Mouse (Mus musculus) bone marrow macrophage, adult 2 months (primary cell): ENCODE measurements around the gene Gp1bb.

ENCODE experiments used
- CTCF ChIP-seq: IDR thresholded peaks from 2 replicates; pipeline ENCODE4 v1.5.1; 2012; ENCODE audit warnings: low read depth, mild to moderate bottlenecking, low read length, moderate library complexity
- POLR2A ChIP-seq: IDR thresholded peaks from 2 replicates; pipeline ENCODE4 v1.6.1; 2012; ENCODE audit warnings: mild to moderate bottlenecking, low read depth, low read length, borderline replicate concordance

DNA sequence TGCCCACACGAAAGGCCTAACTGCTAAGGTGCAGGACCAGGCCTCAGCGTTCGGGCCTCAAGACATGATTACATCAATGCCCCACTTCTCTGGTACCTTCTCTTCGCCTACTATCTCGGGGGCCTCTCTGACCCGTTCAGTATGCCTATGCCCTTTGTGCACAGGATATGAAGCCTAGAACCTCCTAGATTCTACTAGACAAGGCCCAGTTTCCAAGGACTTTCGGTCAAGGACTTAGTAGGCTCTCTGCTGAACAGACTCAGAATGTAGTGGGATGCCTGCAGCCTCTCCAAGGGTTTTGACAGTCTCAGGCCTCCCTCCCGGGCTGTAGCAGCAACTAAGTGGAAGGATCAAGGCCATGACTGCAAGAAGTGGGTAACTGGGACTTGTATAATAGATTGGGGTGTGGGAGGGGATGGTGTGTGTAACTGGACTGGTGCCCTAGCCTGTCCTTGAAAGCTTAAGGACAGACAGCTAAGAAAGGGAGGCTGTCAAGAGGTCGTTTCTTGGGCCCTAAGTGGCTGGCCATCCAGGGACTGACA is 33.1 kb downstream of the Gp1bb start:
- no peak for TF ChIP-seq CTCF
- no peak for TF ChIP-seq POLR2A
